Mouse (Mus musculus) forebrain, embryonic 16.5 days (tissue): ENCODE measurements around the gene Ppp1r2. TPM values are rescaled to one million over a fixed set of nuclear protein-coding genes. Genes with fewer than 3 reads are reported as not detected.

Experiments used
- ATAC-seq: fragments of 200-750 bp; cut with Nextera tagmentation; 2 replicates; pipeline ENCODE4 v1.8.0; 2017; ENCODE audit warnings: mild to moderate bottlenecking, moderate library complexity
- H3K27ac ChIP-seq: fragments of 300-500 bp; sonication (generic); 2 replicates; pipeline ENCODE4 v1.5.1; 2014; ENCODE audit warnings: low read length, control low read depth
- H3K27me3 ChIP-seq: fragments of 300-500 bp; sonication (generic); replicated peaks from 2 replicates; pipeline ENCODE4 v1.6.1; 2014; ENCODE audit warnings: low read length; ENCODE audit not compliant: control insufficient read depth, insufficient read depth
- H3K36me3 ChIP-seq: fragments of 300-500 bp; sonication (generic); 2 replicates; pipeline ENCODE4 v1.6.1; 2014; ENCODE audit not compliant: control insufficient read depth, insufficient read depth
- H3K4me1 ChIP-seq: fragments of 300-500 bp; sonication (generic); replicated peaks from 2 replicates; pipeline ENCODE4 v1.6.1; 2014; ENCODE audit warnings: low read length; ENCODE audit not compliant: control insufficient read depth, insufficient read depth
- H3K4me2 ChIP-seq: fragments of 300-500 bp; sonication (generic); 2 replicates; pipeline ENCODE4 v1.6.1; 2014; ENCODE audit warnings: mild to moderate bottlenecking, low read length, control low read depth
- H3K4me3 ChIP-seq: fragments of 300-500 bp; sonication (generic); replicated peaks from 2 replicates; pipeline ENCODE4 v1.5.1; 2014; ENCODE audit warnings: mild to moderate bottlenecking, low read length, control low read depth
- H3K9ac ChIP-seq: fragments of 300-500 bp; sonication (generic); replicated peaks from 2 replicates; pipeline ENCODE4 v1.6.1; 2014; ENCODE audit warnings: low read depth, low read length, control low read depth
- H3K9me3 ChIP-seq: fragments of 300-500 bp; sonication (generic); 2 replicates; pipeline ENCODE4 v1.6.1; 2016; ENCODE audit warnings: low read length; ENCODE audit not compliant: control insufficient read depth
- whole genome bisulfite sequencing: fragments of 180-500 bp; shearing (Covaris S2); extraction: QIAGEN DNeasy Blood & Tissue Kit; methylation state at CpG from one replicate; pipeline ENCODE4 v1.1.7; 2014; 5-methylcytosine and 5-hydroxymethylcytosine counted together
- polyA plus RNA-seq: library from polyadenylated mRNA; unstranded; fragments of >200 nt; fragmentation: Nextera tagmentation; extraction: Ambion mirVana; gene quantifications from 2 replicates; pipeline ENCODE4 v1.2.1, GENCODE M21; 2015

The Ppp1r2 gene
- polyA plus RNA-seq, 1 experiment from 2014 or later: 83.3 TPM

DNA sequence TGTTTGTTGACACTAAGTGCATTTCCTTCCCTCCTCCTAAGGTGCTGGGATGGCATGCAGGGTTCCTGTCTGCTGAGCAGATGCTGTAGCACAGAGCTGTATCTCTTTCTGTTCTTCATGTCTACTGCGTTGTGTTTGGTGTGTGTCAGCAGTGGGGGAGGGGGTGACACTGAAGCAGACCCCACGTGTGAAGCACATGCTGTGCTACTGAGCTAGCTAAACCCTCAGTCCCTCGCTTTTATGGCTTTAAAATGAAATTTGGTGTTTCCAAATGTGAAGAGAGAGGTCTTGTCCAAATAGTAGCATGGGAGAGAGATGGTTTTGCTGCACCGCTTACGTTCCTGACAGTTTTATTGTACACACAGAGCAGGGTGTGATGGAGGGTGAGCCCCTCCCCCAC lies 43.5 kb downstream of the Ppp1r2 start:
- no peak overlapping the region for H3K27ac ChIP-seq
- H3K9me3 ChIP-seq: no peaks in the 10 kb centered on the region
- H3K9ac ChIP-seq: no peak overlapping the region
- no peak overlapping the region for H3K4me2 ChIP-seq
- H3K36me3 ChIP-seq: no peaks in the 10 kb centered on the region
- no peaks in the 10 kb centered on the region for H3K27me3 ChIP-seq
- H3K4me3 ChIP-seq: no peak overlapping the region
- ATAC-seq: no peak
- peaks cover 8% of the 10 kb centered on the region for H3K4me1 ChIP-seq
- WGBS: 81% methylated on average over 5 of the region's 5 CpGs

DNA sequence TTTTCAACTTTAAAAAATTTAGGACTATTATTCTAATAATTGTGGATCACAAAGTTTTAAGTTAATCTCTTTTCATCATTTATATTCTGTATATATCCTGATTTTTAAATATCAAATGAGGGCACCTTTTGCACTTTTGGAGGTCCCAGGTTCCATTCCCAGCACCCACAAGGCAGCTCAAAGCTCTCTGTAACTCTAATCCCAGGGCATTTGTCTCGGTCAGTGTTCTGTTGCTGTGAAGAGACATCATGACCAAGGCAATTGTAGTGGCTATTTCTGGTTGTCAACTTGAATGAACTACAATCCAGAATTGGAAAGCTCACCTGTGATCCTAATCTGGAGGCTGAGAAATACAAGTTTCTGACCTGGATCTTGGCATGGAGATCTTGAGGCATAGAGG lies 47.3 kb downstream of the Ppp1r2 start:
- H3K4me2 ChIP-seq: no peak overlapping the region
- H3K9me3 ChIP-seq: no peaks in the 10 kb centered on the region
- H3K36me3 ChIP-seq: no peaks in the 10 kb centered on the region
- 97% methylated on average over 1 of the region's 1 CpGs for WGBS
- no peaks in the 10 kb centered on the region for H3K4me1 ChIP-seq
- H3K4me3 ChIP-seq: no peak overlapping the region
- ATAC-seq: no peak
- no peaks in the 10 kb centered on the region for H3K27me3 ChIP-seq
- H3K27ac ChIP-seq: no peak overlapping the region
- no peak overlapping the region for H3K9ac ChIP-seq

DNA sequence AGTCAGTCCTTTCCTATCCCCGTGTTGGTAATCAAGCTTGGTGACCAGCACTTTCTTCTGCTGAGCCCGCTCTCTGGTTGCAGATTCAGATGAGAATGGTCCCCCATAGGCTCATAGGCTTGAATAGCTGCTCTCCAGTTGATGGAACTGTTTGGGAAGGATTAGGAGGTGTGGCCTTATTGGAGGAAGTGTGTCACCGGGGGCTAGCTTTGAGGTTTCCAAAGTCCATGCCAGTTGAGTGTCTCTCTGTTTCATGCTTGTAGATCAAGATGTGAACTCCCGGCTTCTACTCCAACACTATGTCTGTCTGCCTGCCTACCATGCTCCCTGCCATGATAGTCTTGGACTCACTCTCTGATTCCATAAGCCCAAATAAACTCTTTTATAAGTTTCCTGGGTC lies 59.8 kb downstream of the Ppp1r2 start:
- Histone ChIP-seq H3K9ac (no peak overlapping the region), H3K36me3 (no peaks in the 10 kb centered on the region), H3K27me3 (no peaks in the 10 kb centered on the region), H3K27ac (no peak overlapping the region), H3K9me3 (no peaks in the 10 kb centered on the region), H3K4me1 (no peaks in the 10 kb centered on the region; the same call in 1 of the 2 replicates), H3K4me3 (no peak overlapping the region), H3K4me2 (no peak overlapping the region)
- ATAC-seq: no peak
- 94% methylated on average over 4 of the region's 4 CpGs for WGBS

DNA sequence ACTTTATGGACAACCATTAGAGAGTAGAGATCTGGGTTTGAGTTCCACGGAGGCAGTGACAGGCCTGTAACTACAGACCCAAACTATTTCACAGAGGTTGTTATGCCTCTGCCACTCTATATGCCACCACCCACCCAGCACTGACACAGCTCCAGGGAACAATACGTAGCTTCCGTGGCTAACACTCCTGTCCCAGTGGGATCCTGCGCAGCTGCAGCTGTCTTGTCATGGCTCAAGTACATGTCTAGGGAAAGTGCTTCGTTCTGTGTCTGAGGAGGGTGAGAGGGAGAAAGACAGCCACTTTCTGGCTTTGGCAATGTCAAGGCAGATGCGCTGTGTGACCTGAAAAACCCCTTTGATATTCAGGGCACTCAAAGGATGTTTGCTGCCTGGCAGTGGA lies 61.6 kb downstream of the Ppp1r2 start:
- 89% methylated on average over 6 of the region's 6 CpGs for WGBS
- Histone ChIP-seq H3K4me1 (no peaks in the 10 kb centered on the region; the same call in 1 of the 2 replicates), H3K9ac (no peak overlapping the region), H3K27ac (no peak overlapping the region), H3K4me3 (no peak overlapping the region), H3K9me3 (no peaks in the 10 kb centered on the region), H3K4me2 (no peak overlapping the region), H3K36me3 (no peaks in the 10 kb centered on the region), H3K27me3 (no peaks in the 10 kb centered on the region)
- no peak for ATAC-seq

DNA sequence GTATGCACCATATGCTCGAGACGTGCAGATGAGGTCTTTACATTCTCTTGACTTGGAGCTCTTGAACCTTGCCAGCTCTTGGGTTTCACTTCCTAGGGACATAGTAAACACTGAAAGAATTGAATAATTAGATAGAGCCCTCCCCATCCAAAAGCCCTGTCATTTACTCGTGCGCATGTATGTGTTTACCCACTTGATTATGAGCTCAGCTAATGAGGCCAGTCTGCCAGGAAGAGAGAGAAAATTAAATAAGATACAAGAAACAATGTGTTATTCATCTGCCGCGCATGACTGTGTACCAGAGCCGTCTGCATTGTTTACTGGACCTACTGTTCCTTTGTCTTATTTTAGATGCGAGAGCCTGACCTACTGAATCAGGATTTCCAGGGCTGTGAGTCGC lies 63.6 kb downstream of the Ppp1r2 start:
- H3K9me3 ChIP-seq: no peaks in the 10 kb centered on the region
- no peak overlapping the region for H3K27ac ChIP-seq
- no peak overlapping the region for H3K9ac ChIP-seq
- H3K4me3 ChIP-seq: no peak overlapping the region
- H3K27me3 ChIP-seq: no peaks in the 10 kb centered on the region
- ATAC-seq: no peak
- no peak overlapping the region for H3K4me2 ChIP-seq
- no peaks in the 10 kb centered on the region for H3K36me3 ChIP-seq
- 38% methylated on average over 9 of the region's 9 CpGs for WGBS
- no peaks in the 10 kb centered on the region; the same call in 1 of the 2 replicates for H3K4me1 ChIP-seq

DNA sequence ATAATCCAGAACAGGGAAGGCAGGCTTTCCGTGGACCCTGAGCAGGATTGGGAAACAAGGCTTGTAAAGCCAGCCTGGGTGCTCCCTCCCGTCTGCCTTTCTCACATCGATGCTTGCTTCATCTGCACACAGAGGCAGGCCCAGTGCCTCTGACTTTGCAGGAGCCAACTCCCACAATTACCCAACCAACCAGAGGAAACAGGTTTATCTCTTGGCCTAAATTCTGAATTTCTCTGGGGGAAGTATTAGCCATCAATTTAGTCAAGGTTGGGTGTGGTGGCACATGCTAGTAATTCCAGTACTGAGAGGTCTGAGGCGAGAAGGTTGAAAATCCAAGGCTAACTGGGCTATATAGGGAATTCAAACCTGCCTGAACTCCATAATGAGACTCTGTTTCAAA lies 64.6 kb downstream of the Ppp1r2 start:
- no peak for ATAC-seq
- WGBS: 81% methylated on average over 4 of the region's 4 CpGs
- Histone ChIP-seq H3K9ac (no peak overlapping the region), H3K27me3 (no peaks in the 10 kb centered on the region), H3K4me3 (no peak overlapping the region), H3K4me1 (no peaks in the 10 kb centered on the region; the same call in 1 of the 2 replicates), H3K36me3 (no peaks in the 10 kb centered on the region), H3K4me2 (no peak overlapping the region), H3K9me3 (no peaks in the 10 kb centered on the region), H3K27ac (no peak overlapping the region)

DNA sequence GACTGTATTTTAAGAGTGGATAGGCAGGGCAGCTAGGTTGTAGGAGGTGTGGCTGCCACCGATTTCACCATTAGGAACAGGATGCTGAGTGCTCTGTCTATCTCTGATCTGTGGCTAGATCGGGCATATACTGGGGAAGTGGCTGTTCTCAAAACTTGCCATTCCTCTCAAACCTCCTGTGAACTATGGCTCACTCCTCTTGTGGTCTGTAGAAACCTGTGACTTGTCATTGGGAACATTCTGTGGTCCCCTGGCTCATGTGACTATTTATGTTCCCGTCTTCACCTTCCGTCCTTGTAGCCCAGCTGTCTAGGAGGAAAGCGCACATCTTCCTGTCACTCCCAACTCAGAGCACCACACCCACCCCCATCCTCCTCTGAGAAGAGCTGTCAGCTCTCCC lies 65.2 kb downstream of the Ppp1r2 start:
- H3K4me3 ChIP-seq: no peak overlapping the region
- ATAC-seq: no peak
- no peaks in the 10 kb centered on the region for H3K27me3 ChIP-seq
- WGBS: 80% methylated on average over 5 of the region's 5 CpGs
- no peak overlapping the region for H3K9ac ChIP-seq
- no peaks in the 10 kb centered on the region; the same call in 1 of the 2 replicates for H3K4me1 ChIP-seq
- H3K36me3 ChIP-seq: no peaks in the 10 kb centered on the region
- H3K27ac ChIP-seq: no peak overlapping the region
- no peaks in the 10 kb centered on the region for H3K9me3 ChIP-seq
- no peak overlapping the region for H3K4me2 ChIP-seq

DNA sequence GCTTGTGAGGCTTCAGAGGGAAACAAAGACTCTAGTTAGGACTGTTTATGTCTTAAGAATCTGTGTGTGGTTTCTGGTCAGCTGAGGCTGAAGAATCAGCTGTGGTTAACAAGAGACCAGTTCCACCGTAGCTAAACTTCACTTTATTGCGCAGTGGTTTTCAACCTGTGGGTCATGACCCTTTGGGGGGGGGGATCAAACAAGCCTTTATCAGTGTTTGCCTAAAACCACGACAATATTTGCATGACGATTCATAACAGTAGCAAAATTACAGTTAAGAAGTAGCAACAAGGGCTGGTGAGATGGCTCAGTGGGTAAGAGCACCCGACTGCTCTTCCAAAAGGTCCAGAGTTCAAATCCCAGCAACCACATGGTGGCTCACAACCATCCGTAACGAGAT lies 69.4 kb downstream of the Ppp1r2 start:
- H3K4me3 ChIP-seq: no peak overlapping the region
- H3K4me2 ChIP-seq: no peak overlapping the region
- no peak for ATAC-seq
- H3K9ac ChIP-seq: no peak overlapping the region
- no peaks in the 10 kb centered on the region for H3K36me3 ChIP-seq
- peaks cover 2% of the 10 kb centered on the region; the same call in 1 of the 2 replicates for H3K4me1 ChIP-seq
- no peaks in the 10 kb centered on the region for H3K27me3 ChIP-seq
- H3K27ac ChIP-seq: no peak overlapping the region
- no peaks in the 10 kb centered on the region for H3K9me3 ChIP-seq
- 91% methylated on average over 5 of the region's 7 CpGs for WGBS

DNA sequence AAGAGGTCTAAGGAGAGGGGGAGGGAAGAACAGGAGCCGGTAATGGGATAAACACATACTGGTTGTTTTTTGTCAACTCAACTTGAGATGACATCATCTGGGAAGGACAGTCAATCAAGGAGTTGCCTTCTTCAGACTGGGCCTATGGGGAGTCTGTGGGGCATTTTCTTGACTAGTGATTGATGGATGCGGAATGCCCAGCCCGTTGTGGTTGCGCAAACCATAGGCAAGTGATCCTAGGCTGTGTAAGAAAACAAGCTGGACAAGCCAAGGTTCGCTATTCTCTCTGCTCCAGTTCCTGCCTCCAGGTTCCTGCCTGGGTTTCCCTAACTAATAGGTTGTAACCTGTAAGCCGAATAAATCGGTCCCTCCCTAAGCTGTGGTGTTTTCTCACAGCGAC lies 69.9 kb downstream of the Ppp1r2 start:
- ATAC-seq: no peak
- H3K27ac ChIP-seq: no peak overlapping the region
- no peaks in the 10 kb centered on the region for H3K27me3 ChIP-seq
- peaks cover 2% of the 10 kb centered on the region; the same call in 1 of the 2 replicates for H3K4me1 ChIP-seq
- H3K4me2 ChIP-seq: no peak overlapping the region
- H3K36me3 ChIP-seq: no peaks in the 10 kb centered on the region
- H3K4me3 ChIP-seq: no peak overlapping the region
- no peak overlapping the region for H3K9ac ChIP-seq
- H3K9me3 ChIP-seq: no peaks in the 10 kb centered on the region
- WGBS: 91% methylated on average over 8 of the region's 8 CpGs

DNA sequence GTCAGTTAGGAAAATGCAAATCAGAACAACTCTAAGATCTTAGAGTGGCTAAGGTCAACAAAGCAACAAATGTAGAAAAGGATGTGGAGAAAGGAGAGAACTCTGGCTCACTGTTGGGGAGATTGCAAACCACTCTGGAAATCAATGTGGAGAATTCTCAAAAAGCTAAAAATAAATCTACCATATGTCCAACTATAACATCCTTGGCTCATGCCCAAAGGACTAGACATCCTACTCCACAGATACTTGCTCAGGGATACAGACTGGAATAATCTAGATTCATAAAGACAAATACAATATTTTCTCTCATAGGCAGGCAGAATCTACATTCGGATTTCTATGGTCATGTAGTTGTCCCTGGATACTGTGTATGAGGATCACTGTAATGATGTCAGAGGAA lies 70.9 kb downstream of the Ppp1r2 start:
- H3K36me3 ChIP-seq: no peaks in the 10 kb centered on the region
- H3K4me3 ChIP-seq: no peak overlapping the region
- H3K9me3 ChIP-seq: no peaks in the 10 kb centered on the region
- H3K4me1 ChIP-seq: peaks cover 9% of the 10 kb centered on the region
- 78% methylated on average over 1 of the region's 1 CpGs for WGBS
- H3K27me3 ChIP-seq: no peaks in the 10 kb centered on the region
- no peak overlapping the region for H3K9ac ChIP-seq
- no peak overlapping the region for H3K4me2 ChIP-seq
- H3K27ac ChIP-seq: no peak overlapping the region
- ATAC-seq: no peak
